Comparison of ENCODE assay signal across 7 mouse cellular contexts in genomic region chr11:50669542-50670362, GRCm38 (mm10).
DNase-seq lines count a peak whose midpoint lies in the region; ATAC-seq and TF ChIP-seq lines count a peak whose summit lies in the region.

No protein-coding gene starts in this region.

- H3K4me3 ChIP-seq in lung, adult 2 months (replicated peaks; ENCODE audit: extremely low read depth, low read depth, low read length): no peak overlapping the region

- no peak for TF ChIP-seq POLR2A in lung, adult 2 months (IDR thresholded peaks at IDR 0.05; ENCODE audit: borderline replicate concordance, extremely low read depth, low read depth, low read length)

- peak; percentile 41 for DNase-seq in urinary bladder, postnatal 10 days (ENCODE audit: low spot score)
- DNase-seq in urinary bladder, adult 2 months (ENCODE audit: low spot score): no peak
- DNase-seq in cerebellum, postnatal 14 days: peak; percentile 97 to 98
- DNase-seq in heart, postnatal 14 days: peak; percentile 83 to 90
- peak; percentile 34 for DNase-seq in lung, adult 2 months
- peak; percentile 85 for DNase-seq in testis, postnatal 14 days (ENCODE audit: low spot score)

- ATAC-seq in inflammation-experienced regulatory T-cells, adult 6 months: no peak

- WGBS in lung, adult 2 months: 58% methylated on average over 9 of the region's 9 CpGs

- no peaks in the 10 kb centered on the region; the same call in 1 of the 2 replicates for H3K4me1 ChIP-seq in lung, adult 2 months (ENCODE audit: control insufficient read depth, insufficient read depth, low read length)

- no peak for TF ChIP-seq CTCF in lung, adult 2 months (IDR thresholded peaks at IDR 0.05; ENCODE audit: insufficient read depth, low read length)

- intact Hi-C loops in heart, postnatal 14 days (cut with DNase I): loop anchor here (5.0 kb wide), 5 partner anchors 37 to 98 kb away; partner anchors contain the start of gene Adamts2
